Mouse (Mus musculus) neural tube, embryonic 14.5 days (tissue): ENCODE measurements around the gene Hist1h2aa. TPM values are rescaled to one million over a fixed set of nuclear protein-coding genes. Genes with fewer than 3 reads are reported as not detected.

Experiments used
- ATAC-seq: fragments of 200-750 bp; cut with Nextera tagmentation; 2 replicates; pipeline ENCODE4 v1.8.0; 2017; ENCODE audit warnings: low read depth, mild to moderate bottlenecking, moderate TSS enrichment, moderate library complexity
- H3K27ac ChIP-seq: fragments of 300-500 bp; sonication (generic); 2 replicates; pipeline ENCODE4 v1.5.1; 2014; ENCODE audit warnings: low read depth, mild to moderate bottlenecking, control low read depth, low read length, moderate library complexity, mixed read lengths
- H3K27me3 ChIP-seq: fragments of 300-500 bp; sonication (generic); 2 replicates; pipeline ENCODE4 v1.6.1; 2014; ENCODE audit warnings: low read length; ENCODE audit not compliant: control insufficient read depth, insufficient read depth
- H3K36me3 ChIP-seq: fragments of 300-500 bp; sonication (generic); 2 replicates; pipeline ENCODE4 v1.6.1; 2014; ENCODE audit warnings: low read length, mixed read lengths; ENCODE audit not compliant: control insufficient read depth, insufficient read depth
- H3K4me1 ChIP-seq: fragments of 300-500 bp; sonication (generic); 2 replicates; pipeline ENCODE4 v1.6.1; 2014; ENCODE audit warnings: low read length; ENCODE audit not compliant: control insufficient read depth, insufficient read depth
- H3K4me2 ChIP-seq: fragments of 300-500 bp; sonication (generic); 2 replicates; pipeline ENCODE4 v1.6.1; 2014; ENCODE audit warnings: mild to moderate bottlenecking, low read depth, low read length, control low read depth
- H3K4me3 ChIP-seq: fragments of 300-500 bp; sonication (generic); 2 replicates; pipeline ENCODE4 v1.5.1; 2014; ENCODE audit warnings: low read depth, low read length, control low read depth, mixed read lengths
- H3K9ac ChIP-seq: fragments of 300-500 bp; sonication (generic); replicated peaks from 2 replicates; pipeline ENCODE4 v1.6.1; 2014; ENCODE audit warnings: low read depth, mild to moderate bottlenecking, control low read depth, low read length, mixed read lengths
- H3K9me3 ChIP-seq: fragments of 300-500 bp; sonication (generic); 2 replicates; pipeline ENCODE4 v1.6.1; 2016; ENCODE audit warnings: low read length; ENCODE audit not compliant: control insufficient read depth
- WGBS: fragments of 180-500 bp; shearing (Covaris S2); extraction: QIAGEN DNeasy Blood & Tissue Kit; methylation state at CpG from one replicate; pipeline ENCODE4 v1.1.7; 2014; 5-methylcytosine and 5-hydroxymethylcytosine counted together
- microRNA-seq: library from miRNA; unstranded; fragments of <30 nt; microRNA quantifications from one replicate; pipeline ENCODE4, GENCODE M21; 2016
- polyA plus RNA-seq: library from polyadenylated mRNA; unstranded; fragments of >200 nt; fragmentation: Nextera tagmentation; extraction: Ambion mirVana; gene quantifications from 2 replicates; pipeline ENCODE4 v1.2.1, GENCODE M21; 2014

Hist1h2aa gene
- polyA plus RNA-seq, 1 experiment from 2014 or later, result not detected

DNA sequence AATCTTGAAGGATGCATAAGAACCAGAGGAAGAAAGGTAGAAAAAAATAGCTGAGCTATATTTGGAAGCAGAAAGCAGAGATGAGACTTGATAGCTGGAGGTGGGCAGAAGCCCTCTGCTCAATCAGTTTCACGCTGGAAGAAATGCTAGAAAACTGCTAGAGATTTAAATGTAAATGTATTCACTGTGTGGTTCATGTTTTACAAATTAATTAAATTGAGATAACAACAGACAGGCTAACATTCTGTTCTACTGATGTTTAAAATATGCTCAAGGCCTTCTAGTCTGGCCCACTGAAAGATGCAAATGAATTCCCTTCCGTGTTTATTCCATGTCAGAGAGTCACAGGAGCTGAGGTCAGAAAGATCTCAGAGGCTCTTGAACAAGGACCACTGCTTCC lies 37.6 kb downstream of the Hist1h2aa start:
- Histone ChIP-seq H3K27ac (no peak overlapping the region), H3K27me3 (no peaks in the 10 kb centered on the region), H3K4me1 (no peaks in the 10 kb centered on the region), H3K9ac (no peak overlapping the region), H3K4me3 (no peak overlapping the region), H3K36me3 (no peaks in the 10 kb centered on the region), H3K4me2 (no peak overlapping the region), H3K9me3 (no peaks in the 10 kb centered on the region)
- ATAC-seq, result no peak
- 71% methylated on average over 2 of the region's 2 CpGs for WGBS

DNA sequence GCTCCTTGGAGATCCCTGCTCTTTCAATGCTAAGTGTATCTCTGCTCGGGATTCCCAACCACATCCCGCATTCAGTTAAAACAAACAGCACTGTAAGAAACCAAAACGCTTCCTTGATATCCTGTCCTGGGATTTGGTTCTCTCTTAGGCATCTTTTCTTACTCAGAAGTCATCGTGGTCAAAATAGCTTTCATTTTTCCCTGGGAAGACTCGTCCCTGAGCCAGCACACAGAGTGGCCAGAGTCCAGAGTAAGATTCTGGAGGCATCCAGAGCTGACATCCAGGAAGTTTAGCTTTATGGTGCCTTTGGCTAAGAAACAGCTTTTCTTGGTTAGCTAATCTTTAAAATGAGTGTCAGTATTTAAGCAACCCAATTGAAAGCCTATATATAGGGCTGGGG lies 38.0 kb downstream of the Hist1h2aa start:
- Histone ChIP-seq H3K4me3 (no peak overlapping the region), H3K4me1 (no peaks in the 10 kb centered on the region), H3K36me3 (no peaks in the 10 kb centered on the region), H3K27me3 (no peaks in the 10 kb centered on the region), H3K9me3 (no peaks in the 10 kb centered on the region), H3K27ac (no peak overlapping the region), H3K9ac (no peak overlapping the region), H3K4me2 (no peak overlapping the region)
- ATAC-seq, result no peak
- WGBS, result 81% methylated on average over 5 of the region's 5 CpGs

Small RNA genes lying within 50 kb of the gene (microRNA-seq; reads per million reads assigned to microRNA genes)
- not detected for gene Gm44344

Other genes starting within 250 kb of the Hist1h2aa start
- gene Hist1h1t, start 238.6 kb upstream of the Hist1h2aa start, polyA plus RNA-seq, result not detected in 2 replicates
- 2.1 and 3.5 TPM in 2 replicates for gene Hist1h4c, start 236.0 kb upstream of the Hist1h2aa start, polyA plus RNA-seq
- gene Hfe, start 223.6 kb upstream of the Hist1h2aa start, polyA plus RNA-seq, result 2.4 and 4.7 TPM in 2 replicates
- gene Hist1h1c, start 195.7 kb upstream of the Hist1h2aa start, polyA plus RNA-seq, result 5.3 and 8.4 TPM in 2 replicates
- gene Hist1h3c, start 188.9 kb upstream of the Hist1h2aa start, polyA plus RNA-seq, result not detected in 2 replicates
- gene Hist1h2bb, start 187.7 kb upstream of the Hist1h2aa start, polyA plus RNA-seq, result not detected in 2 replicates
- 3.5 and 4.0 TPM in 2 replicates for gene Hist1h2ab, start 183.3 kb upstream of the Hist1h2aa start, polyA plus RNA-seq
- gene Hist1h3b, start 182.2 kb upstream of the Hist1h2aa start, polyA plus RNA-seq, result 0.51 and 1.3 TPM in 2 replicates
- gene Hist1h4b, start 177.4 kb upstream of the Hist1h2aa start, polyA plus RNA-seq, result 1.8 TPM in 1 of 2 replicates, not detected in the other
- not detected in 2 replicates for gene Hist1h4a, start 173.2 kb upstream of the Hist1h2aa start, polyA plus RNA-seq
- gene Hist1h3a, start 172.1 kb upstream of the Hist1h2aa start, polyA plus RNA-seq, result 0.75 and 1.2 TPM in 2 replicates
- gene Hist1h1a, start 170.8 kb upstream of the Hist1h2aa start, polyA plus RNA-seq, result not detected in 2 replicates
- not detected in 2 replicates for gene Trim38, start 164.5 kb upstream of the Hist1h2aa start, polyA plus RNA-seq
- not detected in 2 replicates for gene Slc17a2, start 127.5 kb upstream of the Hist1h2aa start, polyA plus RNA-seq
- gene Slc17a3, start 95.0 kb upstream of the Hist1h2aa start, polyA plus RNA-seq, result not detected in 2 replicates
- not detected in 2 replicates for gene Slc17a1, start 66.7 kb upstream of the Hist1h2aa start, polyA plus RNA-seq
- 0.08 and 0.19 TPM in 2 replicates for gene Slc17a4, start 19.5 kb upstream of the Hist1h2aa start, polyA plus RNA-seq
- not detected in 2 replicates for gene Hist1h2ba, start 306 bp upstream of the Hist1h2aa start, polyA plus RNA-seq
- gene Scgn, start 56.8 kb downstream of the Hist1h2aa start, polyA plus RNA-seq, result 0.88 and 0.99 TPM in 2 replicates